Mouse (Mus musculus) Patski (cell line): ENCODE measurements around the gene Imp4. TPM values are rescaled to one million over a fixed set of nuclear protein-coding genes. Genes with fewer than 3 reads are reported as not detected.

Experiments
- ATAC-seq: fragments of 100-300 bp; one replicate; pipeline ENCODE4 v1.8.0; 2021
- CTCF ChIA-PET: fragments of 350-600 bp; sonication (Branson Sonifier 250); formaldehyde crosslinking; loops from one replicate; lab custom pipeline; 2022; ENCODE audit warnings: inconsistent platforms; lab: Charles Lee
- POLR2A ChIA-PET: fragments of 350-600 bp; sonication (Branson Sonifier 250); formaldehyde crosslinking; loops from one replicate; lab custom pipeline; 2022; ENCODE audit warnings: antibody characterized with exemption, inconsistent platforms; lab: Charles Lee
- DNase-seq: peaks from one replicate; pipeline ENCODE4 v3.0.0-alpha.2; 2011; ENCODE audit warnings: low read depth, low spot score
- H3K27me3 ChIP-seq: fragments of 371-371 bp; one replicate; pipeline ENCODE4 v1.5.1; 2021
- CTCF ChIP-seq: fragments of 100-300 bp; IDR thresholded peaks from one replicate; pipeline ENCODE4 v1.5.1; 2021
- in situ Hi-C: fragments of 300-500 bp; cut with MboI; formaldehyde crosslinking; loops from 3 replicates; pipeline ENCODE4 v1.11.1; 2018; ENCODE audit warnings: low pct_unique_long_range_greater_than_20kb, mixed read lengths
- polyA plus RNA-seq: library from polyadenylated mRNA; unstranded; gene quantifications from one replicate; pipeline ENCODE4 v1.2.3, GENCODE M21; 2021

Imp4 gene
- polyA plus RNA-seq, 1 experiment from 2014 or later, result 77.3 TPM

DNA sequence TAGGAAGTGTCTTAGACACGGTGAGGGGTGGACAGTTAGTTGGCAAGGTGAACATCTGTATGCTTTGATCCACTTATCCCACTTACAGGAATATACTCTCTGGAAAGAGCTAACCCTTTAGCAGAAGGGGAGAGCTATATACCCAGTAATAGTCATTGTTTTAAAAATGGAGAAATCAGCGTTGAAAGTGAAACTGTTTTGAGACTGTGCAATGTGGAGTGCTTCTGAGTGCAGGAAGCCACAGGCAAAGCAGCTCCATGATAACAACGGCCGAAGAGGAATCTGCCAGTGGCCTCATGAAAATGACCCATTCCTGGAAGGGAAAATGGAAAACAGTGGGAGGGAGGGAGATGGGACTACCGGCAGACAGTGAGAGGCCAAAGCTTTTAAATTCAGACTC lies 41.1 kb downstream of the Imp4 start:
- in situ Hi-C loops, result no loop called here
- ChIA-PET POLR2A (no interaction called here), CTCF (interaction anchor here (0.7 kb wide), 1 partner anchor 11 kb away, joined by 4 read pairs; no protein-coding TSS in a partner anchor)
- no peak for TF ChIP-seq CTCF
- DNase-seq (no peak), ATAC-seq (no peak)
- peaks cover 8% of the 10 kb centered on the region for H3K27me3 ChIP-seq

DNA sequence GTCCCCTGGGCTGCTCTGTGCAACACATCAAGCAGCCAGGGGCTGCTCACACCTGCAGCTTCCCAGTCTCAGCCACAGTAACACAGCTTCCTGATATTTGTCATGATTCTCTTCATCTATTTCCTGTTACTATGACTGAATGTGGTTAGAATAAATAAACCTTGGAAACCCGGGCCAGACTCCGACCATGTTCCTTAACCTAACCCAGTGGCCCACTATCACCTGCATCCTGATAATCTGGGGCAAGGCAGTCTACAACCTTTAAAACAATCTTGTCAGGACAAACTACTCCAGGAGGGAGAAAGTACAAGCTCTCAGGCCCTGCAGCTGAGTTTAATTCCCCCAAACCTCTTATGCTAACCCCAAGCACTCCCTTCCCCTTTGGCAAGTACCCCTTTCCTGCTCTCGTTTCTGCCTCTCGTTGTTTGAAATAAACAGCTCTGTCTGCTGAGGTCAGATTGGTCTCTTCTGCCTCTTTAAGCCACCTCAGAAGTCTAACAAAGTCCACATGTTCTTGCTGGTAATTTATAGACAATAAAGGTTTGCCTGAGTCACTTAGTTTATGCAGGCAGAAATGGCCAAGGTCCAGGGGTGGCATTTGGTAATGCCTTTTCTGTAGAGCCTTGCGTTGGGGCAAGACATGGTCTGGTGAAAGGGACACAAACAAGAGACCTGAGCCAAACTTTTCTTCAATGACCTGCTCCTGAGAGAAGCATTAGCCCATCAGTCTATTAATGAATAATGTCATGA lies 42.4 kb downstream of the Imp4 start:
- POLR2A ChIA-PET, result interaction anchor here (1.2 kb wide), 1 partner anchor 10 kb away, joined by 3 read pairs; no protein-coding TSS in a partner anchor
- no peak for TF ChIP-seq CTCF
- DNase-seq (no peak), ATAC-seq (no peak)
- in situ Hi-C loops, result no loop called here
- CTCF ChIA-PET, result no interaction called here
- peaks cover 4% of the 10 kb centered on the region for H3K27me3 ChIP-seq

DNA sequence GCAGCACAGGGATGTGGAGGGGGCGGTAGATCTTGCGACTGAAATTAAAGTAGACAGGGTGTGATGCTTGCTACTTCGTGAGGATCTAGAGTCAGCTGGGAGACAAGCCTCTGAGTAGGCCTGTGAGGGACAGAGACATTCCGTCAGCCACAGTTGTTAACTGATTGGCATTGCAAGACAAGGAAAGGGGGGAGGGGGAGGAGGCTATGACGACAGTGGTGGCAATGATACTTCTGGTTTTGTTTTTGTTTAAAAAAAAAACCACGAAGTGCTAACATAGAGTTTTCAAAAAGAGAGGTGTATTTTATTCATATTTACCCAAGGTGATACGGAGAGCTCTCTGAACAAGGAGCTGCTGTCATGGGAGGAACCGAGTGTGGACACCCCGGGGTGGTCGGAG lies 44.8 kb downstream of the Imp4 start:
- POLR2A ChIA-PET, result no interaction called here
- in situ Hi-C loops, result no loop called here
- ATAC-seq (no peak), DNase-seq (no peak)
- CTCF ChIA-PET, result interaction anchor here (1.2 kb wide), 1 partner anchor 10 kb away, joined by 3 read pairs; no protein-coding TSS in a partner anchor
- no peaks in the 10 kb centered on the region for H3K27me3 ChIP-seq
- no peak for TF ChIP-seq CTCF

DNA sequence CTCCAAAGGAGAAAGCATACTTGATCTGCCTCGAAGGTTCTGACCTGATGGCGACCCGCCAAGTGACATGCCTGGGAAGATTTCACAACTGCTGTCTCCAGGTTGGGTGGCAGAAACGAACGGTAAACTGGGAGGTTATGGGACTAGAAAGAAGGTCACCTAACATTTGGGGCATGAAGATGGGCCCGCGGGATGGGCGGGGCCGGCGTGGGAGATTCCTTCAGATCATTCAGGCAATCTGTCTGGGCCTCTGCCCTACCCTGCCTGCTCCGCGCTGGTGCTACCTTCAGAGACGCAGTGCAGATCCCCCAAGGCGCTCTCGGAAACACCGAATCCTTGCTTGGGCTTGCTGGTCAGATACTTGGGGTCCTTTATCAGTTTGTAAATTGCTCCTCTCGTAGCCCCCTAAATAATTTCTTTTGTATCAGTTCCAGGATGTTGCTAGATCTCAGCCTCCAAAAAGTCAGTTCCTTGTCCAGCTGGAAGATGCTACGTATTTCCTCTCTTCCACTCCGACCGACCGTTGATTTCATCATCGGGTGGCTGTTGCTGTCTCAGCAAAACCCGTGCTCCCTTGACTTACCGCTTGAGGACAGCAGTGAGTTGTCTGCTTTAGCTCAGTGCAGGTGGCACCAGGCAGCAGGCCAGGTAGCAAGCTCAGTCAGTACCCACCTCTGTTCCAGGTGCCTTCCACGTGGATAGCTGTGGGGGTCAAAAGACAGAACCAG lies 46.0 kb downstream of the Imp4 start:
- CTCF ChIA-PET, result interaction anchor here (0.6 to 1.0 kb wide), 2 partner anchors 12 to 14 kb away, joined by 3 read pairs; no protein-coding TSS in a partner anchor
- no peak for ATAC-seq
- in situ Hi-C loops, result no loop called here

DNA sequence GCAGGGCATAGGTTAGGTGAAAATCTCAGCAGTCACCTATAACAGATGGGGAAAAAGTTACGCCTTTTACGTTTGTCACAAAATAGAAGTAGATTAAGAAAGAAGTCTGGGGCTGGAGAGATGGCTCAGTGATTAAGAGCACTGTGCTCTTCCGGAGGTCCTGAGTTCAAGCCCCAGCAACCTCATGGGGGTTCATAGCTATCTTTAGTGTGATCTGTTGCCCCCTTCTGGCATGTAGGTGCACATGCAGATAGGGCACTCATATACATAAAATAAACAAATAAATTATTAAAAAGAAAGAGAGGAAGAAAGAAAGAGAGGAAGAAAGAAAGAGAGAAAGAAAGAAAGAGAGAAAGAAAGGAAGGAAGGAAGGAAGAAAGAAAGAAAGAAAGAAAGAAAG lies 47.7 kb downstream of the Imp4 start:
- ATAC-seq, result no peak
- no peaks in the 10 kb centered on the region for H3K27me3 ChIP-seq
- no peak for DNase-seq
- in situ Hi-C loops, result no loop called here
- peak; percentile 38 for TF ChIP-seq CTCF
- ChIA-PET POLR2A (no interaction called here), CTCF (no interaction called here)

More for the DNA sequence above, 46.0 kb downstream of the Imp4 start:
- no peak for TF ChIP-seq CTCF
- no peaks in the 10 kb centered on the region for H3K27me3 ChIP-seq
- POLR2A ChIA-PET, result no interaction called here
- DNase-seq, result no peak

DNA sequence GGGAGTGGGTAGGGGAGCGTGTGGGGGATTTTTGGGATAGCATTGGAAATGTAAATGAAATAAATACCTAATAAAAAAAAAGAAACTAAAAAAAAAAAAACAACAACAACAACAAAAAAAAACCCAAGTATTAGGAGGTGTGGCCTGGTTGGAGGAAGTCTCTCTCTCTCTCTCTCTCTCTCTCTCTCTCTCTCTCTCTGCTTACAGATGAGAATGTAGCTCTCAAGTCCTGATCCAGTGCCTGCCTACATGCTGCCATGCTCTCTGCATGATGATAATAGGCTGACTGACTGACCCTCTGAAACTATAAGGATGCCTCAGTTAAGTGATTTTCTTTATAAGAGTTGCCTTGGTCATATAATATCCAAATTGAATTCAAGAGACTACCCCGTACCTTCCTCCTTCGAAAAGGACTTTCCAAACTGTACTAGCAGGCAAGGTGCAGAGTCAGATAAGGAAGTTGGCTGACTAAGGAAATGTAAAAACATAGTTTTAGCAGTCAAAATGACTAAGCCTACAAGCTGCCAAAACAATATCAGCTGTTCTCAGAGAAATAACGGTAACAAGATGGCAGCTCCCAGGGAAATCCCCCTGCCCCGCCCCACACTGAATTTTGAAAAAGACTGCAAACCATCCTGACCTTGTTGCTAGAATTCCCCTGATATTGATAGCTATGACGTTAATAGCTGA lies 50.3 kb downstream of the Imp4 start:
- DNase-seq (no peak), ATAC-seq (no peak)
- in situ Hi-C loops, result no loop called here
- POLR2A ChIA-PET, result no interaction called here
- CTCF ChIA-PET, result no interaction called here
- peaks cover 7% of the 10 kb centered on the region for H3K27me3 ChIP-seq
- TF ChIP-seq CTCF, result no peak

DNA sequence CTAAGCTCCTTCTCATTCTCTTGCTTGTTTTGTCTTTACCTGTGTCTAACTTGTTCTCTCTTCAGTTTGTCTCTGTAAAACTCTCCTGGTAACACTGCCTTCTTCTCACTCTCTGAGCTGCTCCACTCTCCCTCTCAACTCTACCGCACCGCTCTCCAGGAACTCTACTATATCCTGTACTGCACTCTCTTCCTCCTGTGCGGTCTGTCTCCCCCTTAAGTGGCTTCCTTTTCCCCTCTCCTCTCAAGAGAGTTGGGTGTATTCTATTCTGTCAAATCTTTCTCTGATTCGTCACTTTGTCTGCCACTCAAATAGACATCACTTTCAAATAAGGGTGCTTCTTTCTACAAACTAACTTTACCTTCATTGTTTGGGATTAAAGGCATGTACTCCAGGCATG lies 51.8 kb downstream of the Imp4 start:
- ChIA-PET POLR2A (no interaction called here), CTCF (interaction anchor here (1.5 kb wide), 1 partner anchor 10 kb away, joined by 4 read pairs; no protein-coding TSS in a partner anchor)
- ATAC-seq, result no peak
- TF ChIP-seq CTCF, result no peak
- H3K27me3 ChIP-seq, result peaks cover 12% of the 10 kb centered on the region
- in situ Hi-C loops, result no loop called here
- no peak for DNase-seq

Other genes with a start within 250 kb of the Imp4 start
- gene Ccdc115, start 179 bp upstream of the Imp4 start, polyA plus RNA-seq, result 14.6 TPM
- gene Ptpn18, start 19.9 kb downstream of the Imp4 start, polyA plus RNA-seq, result 1.5 TPM
- not detected for gene Prss39, start 58.6 kb downstream of the Imp4 start, polyA plus RNA-seq
- gene Cfc1, start 95.8 kb downstream of the Imp4 start, polyA plus RNA-seq, result not detected
- not detected for gene Prss40, start 121.1 kb downstream of the Imp4 start, polyA plus RNA-seq
- gene Amer3, start 139.8 kb downstream of the Imp4 start, polyA plus RNA-seq, result not detected